Mouse (Mus musculus) neural tube, embryonic 12.5 days (tissue): ENCODE measurements at regions not wholly inside any gene's neighbourhood (a gene's known extent, or its start where the extent isn't known, plus 50 kb on each side); places are given as distances from the start of the nearest gene placed in this dataset.

Experiments
- ATAC-seq: fragments of 200-750 bp; cut with Nextera tagmentation; 2 replicates; pipeline ENCODE4 v1.8.0; 2017; ENCODE audit warnings: low read depth, mild to moderate bottlenecking, moderate TSS enrichment, moderate library complexity; ENCODE audit not compliant: low FRiP score
- H3K27ac ChIP-seq: fragments of 300-500 bp; sonication (generic); 2 replicates; pipeline ENCODE4 v1.5.1; 2016
- H3K27me3 ChIP-seq: fragments of 300-500 bp; sonication (generic); replicated peaks from 2 replicates; pipeline ENCODE4 v1.6.1; 2016; ENCODE audit warnings: mild to moderate bottlenecking
- H3K36me3 ChIP-seq: fragments of 300-500 bp; sonication (generic); 2 replicates; pipeline ENCODE4 v1.6.1; 2016; ENCODE audit warnings: mild to moderate bottlenecking
- H3K4me1 ChIP-seq: fragments of 300-500 bp; sonication (generic); 2 replicates; pipeline ENCODE4 v1.6.1; 2016
- H3K4me2 ChIP-seq: fragments of 300-500 bp; sonication (generic); replicated peaks from 2 replicates; pipeline ENCODE4 v1.6.1; 2016; ENCODE audit warnings: mild to moderate bottlenecking
- H3K4me3 ChIP-seq: fragments of 300-500 bp; sonication (generic); 2 replicates; pipeline ENCODE4 v1.5.1; 2016
- H3K9ac ChIP-seq: fragments of 300-500 bp; sonication (generic); 2 replicates; pipeline ENCODE4 v1.6.1; 2016; ENCODE audit warnings: mild to moderate bottlenecking
- H3K9me3 ChIP-seq: fragments of 300-500 bp; sonication (generic); 2 replicates; pipeline ENCODE4 v1.6.1; 2016; ENCODE audit warnings: mild to moderate bottlenecking
- WGBS: fragments of 180-500 bp; shearing (Covaris S2); methylation state at CpG from one replicate; pipeline ENCODE4 v1.1.7; 2016; 5-methylcytosine and 5-hydroxymethylcytosine counted together

DNA sequence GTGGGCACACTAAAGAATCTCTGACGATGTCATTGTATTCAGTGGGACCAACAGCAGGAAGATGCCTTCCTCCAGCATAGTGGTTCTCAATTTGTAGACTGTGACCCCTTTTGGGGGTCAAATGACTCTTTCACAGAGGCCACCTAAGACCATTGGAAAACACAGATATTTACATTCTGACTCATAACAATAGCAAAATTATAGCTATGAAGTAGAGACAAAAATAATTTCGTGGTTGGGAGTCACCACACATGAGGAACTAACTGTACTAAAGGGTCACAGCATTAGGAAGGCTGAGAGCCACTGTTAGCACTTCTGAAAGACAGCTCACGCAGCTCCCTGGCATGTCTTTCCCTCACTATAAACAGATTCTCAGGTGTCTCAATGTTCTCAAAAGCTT, 129.1 kb downstream of the Tent5c start:
- ATAC-seq = no peak
- Histone ChIP-seq H3K4me3 (no peak overlapping the region), H3K27me3 (no peaks in the 10 kb centered on the region), H3K36me3 (no peaks in the 10 kb centered on the region), H3K4me2 (no peak overlapping the region), H3K9ac (no peak overlapping the region), H3K4me1 (no peaks in the 10 kb centered on the region), H3K9me3 (no peaks in the 10 kb centered on the region), H3K27ac (no peak overlapping the region)
- WGBS = 83% methylated on average over 3 of the region's 3 CpGs

DNA sequence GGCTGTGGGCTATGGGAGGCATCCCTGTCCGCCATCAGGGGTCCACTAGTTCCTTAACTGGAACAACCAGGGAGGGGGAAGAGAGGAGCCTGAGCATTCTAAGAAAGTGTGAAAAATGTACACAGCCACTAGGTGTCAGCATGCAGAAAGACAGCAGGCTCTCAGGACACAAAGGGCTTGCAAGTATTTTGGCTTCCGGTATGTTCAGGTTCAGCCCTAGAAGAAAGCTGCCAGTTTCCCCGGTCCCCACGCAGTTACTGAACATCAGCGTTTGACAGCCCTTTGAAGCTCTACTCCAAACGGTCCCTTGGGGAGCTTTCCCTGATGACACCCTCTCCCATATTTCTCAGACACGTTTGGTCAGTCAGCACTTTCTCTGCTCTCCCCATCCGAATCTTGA, 130.1 kb downstream of the Tent5c start:
- Histone ChIP-seq H3K27ac (no peak overlapping the region), H3K4me2 (peak overlapping the region; percentile 41), H3K27me3 (no peaks in the 10 kb centered on the region), H3K36me3 (no peaks in the 10 kb centered on the region), H3K4me3 (no peak overlapping the region), H3K4me1 (no peaks in the 10 kb centered on the region), H3K9me3 (no peaks in the 10 kb centered on the region), H3K9ac (no peak overlapping the region)
- WGBS = 35% methylated on average over 8 of the region's 8 CpGs
- ATAC-seq = peak; percentile 90

DNA sequence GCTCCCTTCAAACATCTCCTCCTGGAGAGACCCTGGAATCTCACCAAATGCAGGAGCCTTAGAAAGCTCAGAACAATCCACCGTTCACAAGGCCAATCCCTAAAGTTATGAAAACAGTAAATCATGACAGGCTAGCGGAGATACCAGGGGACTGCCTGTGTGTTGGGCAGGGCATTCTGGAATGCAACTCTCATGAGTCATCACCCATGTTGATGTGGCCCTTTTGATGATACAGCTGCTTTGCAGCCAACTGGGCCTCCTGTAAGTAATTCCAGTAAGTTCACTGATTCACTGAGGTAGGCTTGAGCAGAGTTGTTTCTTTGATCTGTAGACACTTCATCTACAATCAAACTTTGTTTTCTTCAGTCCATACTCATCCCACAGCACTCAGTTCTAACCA, 155.6 kb downstream of the Tent5c start:
- H3K4me2 ChIP-seq = no peak overlapping the region
- H3K27me3 ChIP-seq = no peaks in the 10 kb centered on the region
- H3K27ac ChIP-seq = no peak overlapping the region

DNA sequence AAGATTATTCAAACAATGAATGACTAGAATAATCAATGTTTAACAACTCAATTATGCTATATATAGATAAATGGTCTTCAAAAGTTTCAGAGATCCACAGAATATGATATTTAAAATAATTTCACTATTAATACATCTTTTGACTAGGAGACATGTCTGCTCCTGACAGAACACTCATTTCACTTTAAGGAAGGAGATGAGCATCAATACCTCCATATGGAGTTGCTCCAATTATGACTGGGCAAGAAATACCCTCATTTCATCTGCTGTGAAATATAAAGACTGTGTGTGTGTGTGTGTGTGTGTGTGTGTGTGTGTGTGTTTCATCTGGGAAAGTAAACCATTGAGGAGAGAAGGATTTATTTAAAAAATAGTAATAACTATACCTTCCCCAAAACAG, 156.2 kb upstream of the Wdr3 start:
- H3K9me3 ChIP-seq = no peaks in the 10 kb centered on the region
- H3K27me3 ChIP-seq = no peaks in the 10 kb centered on the region
- no peaks in the 10 kb centered on the region for H3K36me3 ChIP-seq
- no peak overlapping the region for H3K9ac ChIP-seq
- ATAC-seq = no peak
- H3K4me2 ChIP-seq = no peak overlapping the region
- no peak overlapping the region for H3K27ac ChIP-seq
- H3K4me1 ChIP-seq = no peaks in the 10 kb centered on the region
- no peak overlapping the region for H3K4me3 ChIP-seq

More for the DNA sequence above, 155.6 kb downstream of the Tent5c start:
- Histone ChIP-seq H3K4me1 (no peaks in the 10 kb centered on the region), H3K4me3 (no peak overlapping the region), H3K9ac (no peak overlapping the region), H3K36me3 (no peaks in the 10 kb centered on the region), H3K9me3 (no peaks in the 10 kb centered on the region)
- ATAC-seq = no peak
- WGBS = 93% methylated on average over 2 of the region's 2 CpGs

DNA sequence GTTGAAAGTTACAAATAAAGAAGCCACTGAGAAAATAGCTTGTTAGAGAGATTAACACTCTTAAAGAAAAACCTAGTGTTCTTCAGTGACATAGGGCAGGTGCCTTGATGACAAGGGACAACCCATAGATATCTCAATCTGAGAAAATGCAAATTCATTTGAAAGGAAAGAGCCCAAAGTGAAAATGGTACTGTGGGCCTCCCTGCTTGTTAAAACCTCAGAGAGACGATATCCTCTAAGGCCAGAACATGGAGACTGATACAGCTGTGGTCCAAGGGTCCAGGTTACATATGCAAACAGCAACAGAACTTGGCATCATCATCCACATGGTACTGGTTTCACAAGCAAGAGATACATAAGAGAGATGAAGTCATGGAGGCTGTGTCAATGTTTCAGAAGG, 125.6 kb upstream of the Wdr3 start:
- H3K4me2 ChIP-seq = no peak overlapping the region
- no peaks in the 10 kb centered on the region for H3K4me1 ChIP-seq
- ATAC-seq = no peak
- WGBS = 89% methylated on average over 1 of the region's 1 CpGs
- no peaks in the 10 kb centered on the region for H3K27me3 ChIP-seq
- no peaks in the 10 kb centered on the region for H3K36me3 ChIP-seq
- no peaks in the 10 kb centered on the region for H3K9me3 ChIP-seq
- no peak overlapping the region for H3K4me3 ChIP-seq
- H3K9ac ChIP-seq = no peak overlapping the region
- no peak overlapping the region for H3K27ac ChIP-seq

DNA sequence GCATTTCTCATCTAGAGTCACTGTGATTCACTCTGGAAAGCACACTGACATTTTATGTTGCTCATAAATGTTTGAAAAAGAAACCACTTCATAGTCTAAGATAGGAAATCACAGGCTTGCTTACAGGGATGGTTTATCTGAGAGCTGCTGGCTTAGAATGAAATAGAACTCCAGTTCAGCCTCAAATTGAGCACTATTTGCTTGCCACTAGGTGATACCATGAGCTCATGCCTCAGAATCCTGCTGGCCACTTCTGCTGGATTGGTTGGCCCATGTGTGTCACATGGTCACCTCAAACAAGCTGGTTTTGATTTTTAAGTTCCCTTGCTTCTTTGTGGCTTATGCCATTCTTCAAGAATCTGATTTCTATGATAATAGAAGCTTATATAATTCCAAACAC, 104.8 kb upstream of the Wdr3 start:
- H3K4me2 ChIP-seq = no peak overlapping the region
- no peak overlapping the region for H3K9ac ChIP-seq
- H3K4me1 ChIP-seq = no peaks in the 10 kb centered on the region
- no peak overlapping the region for H3K27ac ChIP-seq
- ATAC-seq = no peak
- no peaks in the 10 kb centered on the region for H3K27me3 ChIP-seq
- no peak overlapping the region for H3K4me3 ChIP-seq
- no peaks in the 10 kb centered on the region for H3K9me3 ChIP-seq
- H3K36me3 ChIP-seq = no peaks in the 10 kb centered on the region

DNA sequence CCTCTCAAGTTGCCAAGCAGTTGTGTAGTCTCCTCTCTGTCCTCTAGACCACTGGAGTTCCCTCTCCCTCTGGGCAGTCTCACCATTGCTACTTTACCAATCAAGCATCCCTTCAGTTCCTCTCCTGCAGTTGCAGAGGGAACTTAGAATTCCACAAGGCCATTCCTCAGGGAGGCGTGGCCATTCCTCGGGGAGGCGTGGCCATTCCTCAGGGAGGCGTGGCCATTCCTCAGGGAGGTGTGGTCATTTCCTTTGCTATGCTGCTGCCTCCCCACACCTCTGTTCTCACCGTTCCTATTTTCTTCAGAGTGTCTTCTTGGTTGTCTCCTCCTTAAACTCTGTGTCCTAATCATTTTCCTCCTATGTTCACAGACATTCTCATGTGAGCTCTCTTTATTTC, 102.8 kb upstream of the Wdr3 start:
- ATAC-seq = no peak
- H3K4me3 ChIP-seq = no peak overlapping the region
- no peak overlapping the region for H3K27ac ChIP-seq
- H3K27me3 ChIP-seq = no peaks in the 10 kb centered on the region
- no peaks in the 10 kb centered on the region for H3K4me1 ChIP-seq
- H3K36me3 ChIP-seq = no peaks in the 10 kb centered on the region
- 62% methylated on average over 5 of the region's 5 CpGs for WGBS
- H3K9ac ChIP-seq = no peak overlapping the region
- H3K9me3 ChIP-seq = no peaks in the 10 kb centered on the region
- H3K4me2 ChIP-seq = no peak overlapping the region
